Mouse (Mus musculus) olfactory bulb, adult 2 months (tissue): ENCODE results near the gene E130308A19Rik. TPM values are rescaled to one million over a fixed set of nuclear protein-coding genes. Genes with fewer than 3 reads are reported as not detected.

Experiments
- H3K27ac ChIP-seq: fragments of 200-500 bp; 2 replicates; pipeline ENCODE4 v1.5.1; 2012; ENCODE audit warnings: low read depth, low read length; ENCODE audit not compliant: insufficient read depth
- H3K4me1 ChIP-seq: fragments of 200-500 bp; 2 replicates; pipeline ENCODE4 v1.6.1; 2012; ENCODE audit warnings: low read length; ENCODE audit not compliant: control insufficient read depth, insufficient read depth
- H3K4me3 ChIP-seq: fragments of 200-500 bp; 2 replicates; pipeline ENCODE4 v1.5.1; 2012; ENCODE audit warnings: mild to moderate bottlenecking, low read depth, low read length, moderate library complexity; ENCODE audit not compliant: insufficient read depth
- CTCF ChIP-seq: fragments of 200-500 bp; IDR thresholded peaks from 2 replicates; pipeline ENCODE4 v1.5.1; 2012; ENCODE audit warnings: low read depth, mild to moderate bottlenecking, low read length, moderate library complexity; ENCODE audit not compliant: insufficient read depth
- POLR2A ChIP-seq: fragments of 200-500 bp; IDR thresholded peaks from 2 replicates; pipeline ENCODE4 v1.6.1; 2012; ENCODE audit warnings: mild to moderate bottlenecking, low read depth, low read length, moderate library complexity; ENCODE audit not compliant: insufficient read depth
- WGBS: fragments of 180-500 bp; shearing (Covaris S2); methylation state at CpG from one replicate; pipeline ENCODE4 v1.1.7; 2018; 5-methylcytosine and 5-hydroxymethylcytosine counted together
- polyA plus RNA-seq: library from polyadenylated mRNA; stranded (reverse); fragments of >200 nt; gene quantifications from 2 replicates; pipeline ENCODE4 v1.2.4, GENCODE M21; 2012; ENCODE audit warnings: low replicate concordance; ENCODE audit not compliant: missing spikeins, insufficient read depth, insufficient read length

The E130308A19Rik gene
- polyA plus RNA-seq, 1 experiment: not detected

DNA sequence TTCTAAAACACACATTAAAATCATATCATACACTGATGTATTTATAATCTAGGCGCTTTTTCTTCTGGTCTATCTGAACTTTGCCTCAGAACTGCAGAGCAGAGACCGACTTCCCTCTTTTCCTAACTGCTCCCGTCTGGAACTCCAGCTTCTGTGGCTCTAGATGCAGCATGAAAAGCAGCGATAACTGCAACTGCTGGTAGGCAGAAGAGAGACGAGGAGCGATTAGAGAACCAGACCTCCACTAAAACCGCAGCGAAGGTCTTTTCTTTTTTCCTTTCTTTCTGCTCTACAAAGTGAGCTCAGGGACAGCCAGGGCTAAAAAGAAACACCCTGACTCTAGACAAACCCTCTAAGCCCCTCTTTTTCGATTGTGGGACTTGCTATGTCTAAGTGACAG is 4.1 kb downstream of the E130308A19Rik start:
- H3K4me3 ChIP-seq: no peak overlapping the region
- H3K27ac ChIP-seq: no peak overlapping the region
- 54% methylated on average over 9 of the region's 9 CpGs for WGBS
- TF ChIP-seq CTCF: no peak
- no peak for TF ChIP-seq POLR2A
- H3K4me1 ChIP-seq: peaks cover 5% of the 10 kb centered on the region; the same call in 1 of the 2 replicates

DNA sequence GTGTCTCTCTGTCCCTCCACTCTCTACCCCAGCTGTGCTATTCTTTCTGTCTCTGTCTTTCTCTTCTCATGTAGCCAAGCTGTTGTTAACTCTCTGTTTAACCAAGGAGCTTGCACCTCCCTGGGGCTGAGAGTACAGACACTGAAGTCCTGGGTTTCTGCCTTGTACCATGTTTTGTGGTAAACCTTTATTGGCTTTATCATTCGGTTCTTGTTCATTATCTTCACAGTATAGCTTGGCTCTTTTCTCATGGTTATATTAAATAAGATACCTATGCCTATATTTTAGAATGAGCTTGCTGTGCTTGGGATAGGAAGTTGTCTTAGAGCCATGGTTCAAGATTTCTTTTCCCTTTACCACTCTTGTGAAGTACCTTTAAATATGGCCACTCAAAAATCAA is 8.5 kb downstream of the E130308A19Rik start:
- 0 out of 2 replicates have a peak, but pooled peaks cover 2% of the 10 kb centered on the region for H3K4me1 ChIP-seq
- H3K4me3 ChIP-seq: no peak overlapping the region
- 56% methylated on average over 1 of the region's 1 CpGs for WGBS
- TF ChIP-seq POLR2A (no peak), CTCF (no peak)
- no peak overlapping the region for H3K27ac ChIP-seq

DNA sequence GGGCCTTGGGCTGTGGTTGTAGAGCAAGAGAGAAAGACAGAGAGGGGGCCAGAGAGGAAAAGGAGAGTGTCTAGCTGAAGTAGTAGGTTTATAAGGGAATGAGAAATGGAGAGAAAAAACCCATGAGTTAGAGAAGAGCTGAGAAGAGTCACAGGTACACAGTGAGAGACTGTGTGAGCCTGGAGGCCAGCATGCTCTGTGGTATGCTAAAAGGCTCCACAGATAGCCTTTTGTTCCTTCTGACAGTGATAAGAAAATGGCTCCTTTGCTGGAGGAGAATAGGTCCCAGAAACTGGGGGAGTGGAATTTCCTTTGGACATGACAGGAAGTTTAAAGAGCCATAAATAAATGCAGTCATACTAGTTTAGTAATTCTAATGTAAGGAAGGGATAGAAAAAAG is 13.2 kb downstream of the E130308A19Rik start:
- Histone ChIP-seq H3K4me3 (no peak overlapping the region), H3K4me1 (peaks cover 2% of the 10 kb centered on the region; the same call in 1 of the 2 replicates), H3K27ac (no peak overlapping the region)
- TF ChIP-seq CTCF (no peak), POLR2A (no peak)

- WGBS: 92% methylated on average over 2 of the region's 2 CpGs
- TF ChIP-seq POLR2A: no peak
- no peak for TF ChIP-seq CTCF
- Histone ChIP-seq H3K4me3 (no peak overlapping the region), H3K4me1 (peaks cover 2% of the 10 kb centered on the region; the same call in 1 of the 2 replicates), H3K27ac (no peak overlapping the region)
These were observed 14.7 kb downstream of the E130308A19Rik start for GRCm38 (mm10) chr4:59640720-59641119.

GRCm38 (mm10) chr4:59642039-59642438 is 16.0 kb downstream of the E130308A19Rik start:
- 40% methylated on average over 3 of the region's 3 CpGs for WGBS

GRCm38 (mm10) chr4:59642657-59643056 is 16.6 kb downstream of the E130308A19Rik start:
- TF ChIP-seq POLR2A: no peak
- TF ChIP-seq CTCF: no peak
- WGBS: 94% methylated on average over 2 of the region's 2 CpGs
- Histone ChIP-seq H3K27ac (no peak overlapping the region), H3K4me3 (no peak overlapping the region), H3K4me1 (peaks cover 2% of the 10 kb centered on the region; the same call in 1 of the 2 replicates)

More at GRCm38 (mm10) chr4:59642039-59642438, 16.0 kb downstream of the E130308A19Rik start:
- H3K4me3 ChIP-seq: no peak overlapping the region
- no peak overlapping the region for H3K27ac ChIP-seq
- no peak for TF ChIP-seq POLR2A
- no peak for TF ChIP-seq CTCF
- H3K4me1 ChIP-seq: peaks cover 2% of the 10 kb centered on the region; the same call in 1 of the 2 replicates

DNA sequence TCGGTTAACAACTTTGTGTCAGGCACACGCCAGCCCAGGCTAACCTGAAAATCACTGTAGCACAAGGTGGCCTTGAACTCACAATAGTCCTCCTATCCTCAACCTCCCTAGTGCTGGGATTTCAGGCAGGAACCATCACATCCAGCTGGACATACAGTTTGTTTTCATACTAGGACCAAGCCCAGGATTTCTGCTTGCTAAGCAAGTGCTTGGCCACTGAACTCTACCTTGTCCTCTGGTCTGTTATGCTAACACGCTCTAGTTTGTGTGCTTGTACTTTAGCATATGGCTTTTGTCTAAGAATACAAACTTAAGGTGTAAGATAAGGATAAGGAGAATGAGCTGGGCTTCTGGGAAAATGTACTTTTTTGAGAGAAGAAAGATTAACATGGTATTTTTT is 18.4 kb downstream of the E130308A19Rik start:
- Histone ChIP-seq H3K4me3 (no peak overlapping the region), H3K4me1 (peaks cover 2% of the 10 kb centered on the region; the same call in 1 of the 2 replicates), H3K27ac (no peak overlapping the region)
- TF ChIP-seq CTCF (no peak), POLR2A (no peak)
- WGBS: 90% methylated on average over 3 of the region's 3 CpGs

DNA sequence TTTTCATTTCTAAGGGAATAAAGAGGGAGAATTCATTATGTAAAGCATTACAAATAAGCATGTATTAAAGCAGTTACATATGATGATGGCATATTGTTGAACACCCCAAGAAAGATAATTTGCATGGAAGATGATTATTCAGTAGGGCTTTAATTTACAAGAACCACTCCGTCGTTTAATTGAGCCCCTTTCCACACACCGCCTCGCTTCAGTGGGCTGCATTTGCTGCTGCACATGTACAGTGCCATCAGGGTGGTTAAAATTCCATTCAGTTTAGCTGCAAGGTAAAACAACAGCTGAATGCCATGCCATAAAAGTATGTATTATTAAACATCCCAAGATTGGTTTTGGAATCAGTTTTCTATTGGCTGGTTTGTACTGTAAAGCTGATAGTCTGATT is 19.0 kb downstream of the E130308A19Rik start:
- no peak overlapping the region for H3K4me3 ChIP-seq
- H3K27ac ChIP-seq: no peak overlapping the region
- H3K4me1 ChIP-seq: peaks cover 2% of the 10 kb centered on the region; the same call in 1 of the 2 replicates
- TF ChIP-seq POLR2A (no peak), CTCF (no peak)
- 48% methylated on average over 4 of the region's 4 CpGs for WGBS

DNA sequence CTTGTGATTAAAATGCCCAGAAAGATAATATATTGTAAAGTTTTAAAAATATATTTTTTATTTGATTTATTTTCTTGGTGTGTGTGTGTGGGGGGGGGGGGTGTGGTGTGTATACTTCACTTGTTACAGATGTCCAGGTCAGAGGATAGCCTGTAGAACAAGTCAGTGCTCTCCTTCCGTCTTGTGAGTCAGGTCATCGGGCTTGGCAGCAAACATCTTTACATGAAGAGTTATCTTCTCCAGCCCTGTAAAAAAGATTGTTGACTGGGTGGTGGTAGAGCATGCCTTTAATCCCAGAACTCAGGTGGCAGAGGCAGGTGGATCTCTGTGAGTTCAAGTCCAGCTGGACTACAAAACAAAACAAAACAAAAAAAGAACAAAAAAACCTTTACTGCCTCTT is 19.6 kb downstream of the E130308A19Rik start:
- Histone ChIP-seq H3K27ac (no peak overlapping the region), H3K4me1 (peaks cover 2% of the 10 kb centered on the region; the same call in 1 of the 2 replicates), H3K4me3 (no peak overlapping the region)
- 97% methylated on average over 2 of the region's 2 CpGs for WGBS
- TF ChIP-seq POLR2A: no peak
- TF ChIP-seq CTCF: no peak
